Mouse (Mus musculus) cerebellum, postnatal 10 days (tissue): ENCODE data around the gene Rasgef1b.

Experiments used
- DNase-seq, 2 experiments: peaks; one replicate each; pipeline ENCODE4 v3.0.0; 2021; ENCODE audit warnings: mixed read lengths in 2 of 2

Rasgef1b gene

GRCm38 (mm10) chr5:99707261-99707660 is 21.6 kb downstream of the Rasgef1b start:
- DNase-seq: peak in 1 of 2 experiments; percentile 23

- DNase-seq: no peak
Measured at GRCm38 (mm10) chr5:99701811-99702210, 27.1 kb downstream of the Rasgef1b start.

GRCm38 (mm10) chr5:99694712-99695360 is 34.0 kb downstream of the Rasgef1b start:
- DNase-seq: no peak

- peak; percentile 25 to 61 for DNase-seq
Measured at GRCm38 (mm10) chr5:99689909-99690308, 39.0 kb downstream of the Rasgef1b start.

- no peak for DNase-seq
Measured at GRCm38 (mm10) chr5:99687894-99688293, 41.0 kb downstream of the Rasgef1b start.

GRCm38 (mm10) chr5:99684023-99684422 is 44.8 kb downstream of the Rasgef1b start:
- no peak for DNase-seq

- peak; percentile 47 to 50 for DNase-seq
Measured at GRCm38 (mm10) chr5:99669971-99670571, 58.8 kb downstream of the Rasgef1b start.

GRCm38 (mm10) chr5:99656024-99656423 is 72.8 kb downstream of the Rasgef1b start:
- DNase-seq: no peak

- DNase-seq: peak; percentile 34 to 54
Measured at GRCm38 (mm10) chr5:99652931-99653330, 75.9 kb downstream of the Rasgef1b start.

GRCm38 (mm10) chr5:99641407-99641806 is 87.5 kb downstream of the Rasgef1b start:
- DNase-seq: no peak

- no peak for DNase-seq
Measured at GRCm38 (mm10) chr5:99636575-99636974, 92.3 kb downstream of the Rasgef1b start.

- peak; percentile 34 to 37 for DNase-seq
Measured at GRCm38 (mm10) chr5:99634010-99634541, 94.8 kb downstream of the Rasgef1b start.

- no peak for DNase-seq
Measured at GRCm38 (mm10) chr5:99633548-99633947, 95.3 kb downstream of the Rasgef1b start.

GRCm38 (mm10) chr5:99632649-99633310 is 96.1 kb downstream of the Rasgef1b start:
- no peak for DNase-seq

- DNase-seq: peak; percentile 57 to 62
Measured at GRCm38 (mm10) chr5:99630087-99630486, 98.8 kb downstream of the Rasgef1b start.

- no peak for DNase-seq
Measured at GRCm38 (mm10) chr5:99625603-99626002, 103.3 kb downstream of the Rasgef1b start.

- no peak for DNase-seq
Measured at GRCm38 (mm10) chr5:99620771-99621170, 108.1 kb downstream of the Rasgef1b start.

- DNase-seq: no peak
Measured at GRCm38 (mm10) chr5:99617271-99617800, 111.5 kb downstream of the Rasgef1b start.

GRCm38 (mm10) chr5:99613321-99614118 is 115.3 kb downstream of the Rasgef1b start:
- DNase-seq: no peak

GRCm38 (mm10) chr5:99607602-99608001 is 121.3 kb downstream of the Rasgef1b start:
- DNase-seq: no peak

GRCm38 (mm10) chr5:99606164-99606858 is 122.6 kb downstream of the Rasgef1b start:
- DNase-seq: no peak
